Mouse (Mus musculus) liver, postnatal 0 days (tissue): ENCODE measurements at regions not wholly inside any gene's neighbourhood (a gene's known extent, or its start where the extent isn't known, plus 50 kb on each side); places are given as distances from the start of the nearest gene placed in this dataset.

Experiments used
- ATAC-seq: fragments of 200-750 bp; cut with Nextera tagmentation; 2 replicates; pipeline ENCODE4 v1.8.0; 2017; ENCODE audit warnings: mild to moderate bottlenecking, moderate library complexity
- DNase-seq: peaks from one replicate; pipeline ENCODE4 v3.0.0-alpha.2; 2016
- H3K27ac ChIP-seq: fragments of 300-500 bp; sonication (generic); 2 replicates; pipeline ENCODE4 v1.5.1; 2014; ENCODE audit warnings: antibody characterized with exemption, moderate library complexity, mild to moderate bottlenecking, low read depth
- H3K27me3 ChIP-seq: fragments of 300-500 bp; sonication (generic); 2 replicates; pipeline ENCODE4 v1.6.1; 2014; ENCODE audit warnings: low read length, control low read depth, mixed read lengths; ENCODE audit not compliant: insufficient read depth
- H3K36me3 ChIP-seq: fragments of 300-500 bp; sonication (generic); replicated peaks from 2 replicates; pipeline ENCODE4 v1.6.1; 2014; ENCODE audit warnings: mild to moderate bottlenecking, control low read depth, low read length, moderate library complexity, mixed read lengths; ENCODE audit not compliant: insufficient read depth
- H3K4me1 ChIP-seq: fragments of 300-500 bp; sonication (generic); 2 replicates; pipeline ENCODE4 v1.6.1; 2014; ENCODE audit warnings: antibody characterized with exemption, mild to moderate bottlenecking, control low read depth; ENCODE audit not compliant: insufficient read depth
- H3K4me2 ChIP-seq: fragments of 300-500 bp; sonication (generic); 2 replicates; pipeline ENCODE4 v1.6.1; 2014; ENCODE audit warnings: low read depth, mild to moderate bottlenecking, low read length, moderate library complexity, mixed read lengths
- H3K4me3 ChIP-seq: fragments of 300-500 bp; sonication (generic); 2 replicates; pipeline ENCODE4 v1.5.1; 2014; ENCODE audit warnings: low read depth, low read length
- H3K9ac ChIP-seq: fragments of 300-500 bp; sonication (generic); replicated peaks from 2 replicates; pipeline ENCODE4 v1.6.1; 2014; ENCODE audit warnings: mild to moderate bottlenecking, moderate library complexity
- H3K9me3 ChIP-seq: fragments of 300-500 bp; sonication (generic); 2 replicates; pipeline ENCODE4 v1.6.1; 2016; ENCODE audit warnings: mild to moderate bottlenecking, control low read depth, low read length, mixed read lengths
- CTCF ChIP-seq: sonication (generic); IDR thresholded peaks from 2 replicates; pipeline ENCODE4 v1.5.1; 2016; ENCODE audit warnings: antibody characterized with exemption, low read depth
- EP300 ChIP-seq: IDR thresholded peaks from 2 replicates; pipeline ENCODE4 v1.6.1; 2016; ENCODE audit warnings: antibody characterized with exemption, low read depth, mild to moderate bottlenecking
- WGBS: fragments of 180-500 bp; shearing (Covaris S2); extraction: QIAGEN DNeasy Blood & Tissue Kit; methylation state at CpG from one replicate; pipeline ENCODE4 v1.1.7; 2014; ENCODE audit not compliant: insufficient replicate concordance; 5-methylcytosine and 5-hydroxymethylcytosine counted together

DNA sequence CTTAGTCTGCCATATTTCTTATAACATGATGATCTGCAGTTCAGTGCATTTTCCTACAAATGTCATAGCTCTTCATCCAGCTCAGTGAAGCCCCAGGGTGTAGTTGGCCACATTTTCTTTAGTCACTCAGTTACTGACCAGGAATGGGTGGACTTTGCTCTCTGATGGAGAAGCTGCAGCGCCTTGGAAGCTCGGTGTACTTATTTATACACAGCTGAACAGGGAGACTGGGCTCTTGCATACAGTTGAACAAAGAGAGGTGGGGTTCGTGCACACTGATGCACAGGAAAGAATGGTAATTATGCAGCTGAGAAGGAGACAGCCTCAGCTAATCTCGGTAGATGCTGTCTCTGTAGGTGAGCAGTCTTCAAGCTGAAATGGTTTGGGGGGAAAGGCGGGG lies 468.0 kb downstream of the Zfp704 start:
- 71% methylated on average over 5 of the region's 5 CpGs for WGBS
- Histone ChIP-seq H3K9me3 (no peaks in the 10 kb centered on the region), H3K36me3 (no peaks in the 10 kb centered on the region), H3K4me1 (no peaks in the 10 kb centered on the region), H3K27me3 (no peaks in the 10 kb centered on the region), H3K27ac (no peak overlapping the region), H3K4me2 (no peak overlapping the region), H3K4me3 (no peak overlapping the region), H3K9ac (no peak overlapping the region)
- TF ChIP-seq CTCF = no peak
- TF ChIP-seq EP300 = no peak
- ATAC-seq = no peak
- no peak for DNase-seq

DNA sequence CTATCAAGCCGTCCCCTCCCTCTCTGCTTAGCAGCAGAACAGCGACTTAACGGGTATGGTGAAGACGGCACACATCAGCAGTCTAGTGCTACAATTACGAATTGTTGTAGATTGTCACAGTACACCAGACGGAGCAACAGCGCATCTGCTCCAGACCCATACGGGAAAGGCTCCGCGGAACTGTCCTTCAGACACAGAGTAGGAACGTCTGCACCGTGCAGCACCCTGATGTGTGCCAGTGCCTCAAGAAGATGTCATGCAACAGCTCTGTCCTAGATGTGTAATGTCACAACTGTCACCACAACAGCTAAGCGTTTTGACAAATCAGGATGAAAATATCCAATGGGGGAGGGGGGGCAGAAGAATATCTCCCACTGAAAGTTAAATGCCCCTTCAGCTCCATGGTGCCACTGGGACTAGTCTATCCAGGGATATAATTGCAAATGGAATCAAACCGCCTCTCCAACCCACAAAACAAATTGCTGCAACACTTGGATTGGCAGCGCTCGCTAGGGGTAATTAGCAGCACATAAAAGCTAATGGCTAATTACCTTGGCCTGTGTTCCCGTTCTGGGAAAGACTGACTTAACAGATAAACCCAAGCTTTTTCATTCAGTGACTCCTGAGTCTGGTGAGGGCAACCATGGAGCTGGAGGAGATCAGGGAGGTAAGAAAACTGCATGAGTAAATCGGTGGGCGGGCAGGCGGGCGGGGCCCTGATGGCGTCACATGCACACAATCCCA lies 472.6 kb downstream of the Zfp704 start:
- Histone ChIP-seq H3K36me3 (no peaks in the 10 kb centered on the region), H3K4me1 (no peaks in the 10 kb centered on the region), H3K27me3 (no peaks in the 10 kb centered on the region), H3K4me3 (no peak overlapping the region), H3K9ac (no peak overlapping the region), H3K27ac (no peak overlapping the region), H3K4me2 (no peak overlapping the region), H3K9me3 (no peaks in the 10 kb centered on the region)
- TF ChIP-seq CTCF (no peak), EP300 (no peak)
- ATAC-seq = no peak
- WGBS = 85% methylated on average over 22 of the region's 22 CpGs
- no peak for DNase-seq

DNA sequence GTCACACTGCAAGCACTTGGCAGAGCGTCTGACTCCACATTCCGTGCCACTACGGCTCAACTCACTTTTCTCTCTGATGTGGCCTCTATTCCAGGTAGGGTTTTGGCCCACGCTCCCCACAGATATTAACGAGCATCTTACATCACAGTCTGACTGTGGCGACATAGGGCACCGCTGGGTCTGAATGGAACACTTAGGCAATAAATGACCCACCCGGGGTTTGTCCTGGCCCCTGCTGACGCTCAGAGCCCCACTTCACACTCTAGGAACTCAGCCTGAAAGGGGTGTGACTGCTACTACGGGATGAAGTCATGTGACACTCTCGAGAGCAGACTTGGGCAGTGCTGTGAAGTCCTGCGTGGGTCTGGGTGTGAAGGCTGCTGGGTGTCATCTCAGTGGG lies 475.9 kb downstream of the Zfp704 start:
- no peaks in the 10 kb centered on the region for H3K4me1 ChIP-seq
- H3K9ac ChIP-seq = no peak overlapping the region
- no peak for ATAC-seq
- no peak overlapping the region for H3K27ac ChIP-seq
- no peaks in the 10 kb centered on the region for H3K9me3 ChIP-seq
- DNase-seq = no peak
- 64% methylated on average over 12 of the region's 12 CpGs for WGBS
- no peak overlapping the region for H3K4me2 ChIP-seq
- TF ChIP-seq CTCF = no peak
- TF ChIP-seq EP300 = no peak
- H3K36me3 ChIP-seq = no peaks in the 10 kb centered on the region
- no peaks in the 10 kb centered on the region for H3K27me3 ChIP-seq
- no peak overlapping the region for H3K4me3 ChIP-seq

DNA sequence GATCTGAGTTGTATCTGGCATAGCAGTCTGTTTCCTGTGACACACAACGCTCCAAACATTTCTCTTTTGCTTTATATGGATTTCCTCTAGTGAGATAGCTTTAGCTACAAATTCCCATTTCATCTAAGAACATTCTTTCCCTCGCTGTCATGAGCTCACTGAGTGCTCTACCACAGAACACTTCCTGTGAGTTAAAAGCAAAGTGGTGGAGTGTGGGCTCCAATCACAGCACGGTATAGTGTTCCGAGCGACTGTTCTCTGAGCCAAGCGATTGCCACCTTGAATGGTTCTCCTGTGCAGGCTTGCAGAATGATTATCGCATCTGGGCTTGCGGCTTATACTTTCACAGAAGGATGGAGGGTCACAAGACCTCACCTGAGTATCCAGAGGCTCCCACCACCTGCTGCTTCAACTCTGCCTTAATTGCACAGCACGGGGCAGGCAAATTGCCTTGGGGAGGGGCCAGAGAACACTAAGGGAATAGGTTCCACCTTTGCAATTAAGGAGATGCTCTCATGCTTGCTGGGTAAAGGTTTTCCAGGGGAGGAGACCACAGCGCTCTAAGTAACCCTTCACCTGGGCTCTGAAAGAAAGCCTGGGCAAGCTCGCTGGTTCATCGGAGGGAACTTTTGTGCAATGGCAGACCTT lies 477.7 kb downstream of the Zfp704 start:
- WGBS = 53% methylated on average over 12 of the region's 12 CpGs
- H3K27me3 ChIP-seq = no peaks in the 10 kb centered on the region
- no peak for DNase-seq

DNA sequence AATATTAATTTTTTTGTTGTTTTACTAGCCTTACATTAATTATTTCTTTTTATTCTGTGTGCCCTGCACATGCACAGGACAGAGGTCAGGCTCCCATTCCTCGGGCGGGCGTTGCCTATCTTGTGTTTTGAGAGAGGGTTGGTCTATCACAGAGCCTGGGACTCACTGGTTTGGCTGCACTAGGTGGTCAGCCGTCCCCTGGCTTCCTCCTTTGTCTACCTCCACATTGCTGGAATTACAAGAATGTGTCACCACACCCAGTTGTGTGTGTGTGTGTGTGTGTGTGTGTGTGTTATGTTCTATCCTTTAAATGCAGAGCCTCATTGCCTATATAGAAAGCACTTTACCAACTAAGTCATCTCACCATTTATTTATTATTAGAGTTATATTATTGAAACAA lies 478.5 kb downstream of the Zfp704 start:
- Histone ChIP-seq H3K4me1 (no peaks in the 10 kb centered on the region), H3K36me3 (no peaks in the 10 kb centered on the region), H3K27me3 (no peaks in the 10 kb centered on the region), H3K4me2 (no peak overlapping the region), H3K4me3 (no peak overlapping the region), H3K9me3 (no peaks in the 10 kb centered on the region), H3K27ac (no peak overlapping the region), H3K9ac (no peak overlapping the region)
- no peak for DNase-seq
- TF ChIP-seq EP300 (no peak), CTCF (no peak)
- 71% methylated on average over 4 of the region's 4 CpGs for WGBS
- ATAC-seq = no peak

More for the DNA sequence above, 477.7 kb downstream of the Zfp704 start:
- no peak overlapping the region for H3K9ac ChIP-seq
- H3K4me1 ChIP-seq = no peaks in the 10 kb centered on the region
- no peak overlapping the region for H3K4me3 ChIP-seq
- TF ChIP-seq CTCF (no peak), EP300 (no peak)
- no peaks in the 10 kb centered on the region for H3K9me3 ChIP-seq
- H3K36me3 ChIP-seq = no peaks in the 10 kb centered on the region
- no peak for ATAC-seq
- no peak overlapping the region for H3K27ac ChIP-seq
- H3K4me2 ChIP-seq = no peak overlapping the region

DNA sequence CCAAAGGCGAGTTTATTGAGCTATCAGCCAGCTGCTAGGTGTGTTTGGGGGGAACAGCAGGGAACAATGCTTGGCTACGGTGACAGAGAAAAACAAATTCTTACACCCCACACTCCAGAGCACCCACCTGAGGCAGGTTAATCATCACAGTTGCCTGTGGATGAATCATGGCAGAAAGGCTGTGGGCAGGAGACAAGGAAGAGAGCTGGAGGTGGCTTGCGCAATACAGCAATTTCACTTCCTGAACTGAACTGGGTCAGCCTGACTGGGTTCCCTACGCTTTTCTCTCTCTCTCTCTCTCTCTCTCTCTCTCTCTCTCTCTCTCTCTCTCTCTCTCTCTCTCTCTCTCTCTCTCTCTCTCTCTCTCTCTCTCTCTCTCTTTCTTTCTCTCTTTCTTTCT lies 481.5 kb downstream of the Zfp704 start:
- no peaks in the 10 kb centered on the region for H3K4me1 ChIP-seq
- 41% methylated on average over 4 of the region's 4 CpGs for WGBS

More for the DNA sequence above, 481.5 kb downstream of the Zfp704 start:
- ATAC-seq (no peak), DNase-seq (peak; percentile 36)
- H3K4me3 ChIP-seq = no peak overlapping the region
- no peaks in the 10 kb centered on the region for H3K9me3 ChIP-seq
- H3K27ac ChIP-seq = no peak overlapping the region
- no peak overlapping the region for H3K4me2 ChIP-seq
- no peak overlapping the region for H3K9ac ChIP-seq
- no peaks in the 10 kb centered on the region for H3K36me3 ChIP-seq
- no peaks in the 10 kb centered on the region for H3K27me3 ChIP-seq
- TF ChIP-seq EP300 = no peak
- TF ChIP-seq CTCF = no peak
